Mouse (Mus musculus) left cerebral cortex, postnatal 14 days (tissue): ENCODE data around the gene Klf6. TPM values are rescaled to one million over a fixed set of nuclear protein-coding genes. Genes with fewer than 3 reads are reported as not detected.

Experiments used
- DNase-seq, 2 experiments: peaks; one replicate each; pipeline ENCODE4 v3.0.0; 2021 to 2022; ENCODE audit warnings: low spot score in 2 of 2, mixed read lengths in 1 of 2
- intact Hi-C: fragments of 180-260 bp; cut with DNase I; formaldehyde crosslinking; loops from one replicate; pipeline ENCODE4 v1.15.1; 2025
- microRNA-seq, 2 experiments: library from miRNA; unstranded; fragments of <30 nt; microRNA quantifications; one replicate each; pipeline ENCODE4 v1.2.0; 2022
- total RNA-seq, 2 experiments: library from RNA; stranded (reverse); gene quantifications; 2 replicates each; pipeline ENCODE4 v1.2.3; 2021

The Klf6 gene
- total RNA-seq, 2 experiments from 2014 or later, result 57.7 to 59.7 TPM

DNA sequence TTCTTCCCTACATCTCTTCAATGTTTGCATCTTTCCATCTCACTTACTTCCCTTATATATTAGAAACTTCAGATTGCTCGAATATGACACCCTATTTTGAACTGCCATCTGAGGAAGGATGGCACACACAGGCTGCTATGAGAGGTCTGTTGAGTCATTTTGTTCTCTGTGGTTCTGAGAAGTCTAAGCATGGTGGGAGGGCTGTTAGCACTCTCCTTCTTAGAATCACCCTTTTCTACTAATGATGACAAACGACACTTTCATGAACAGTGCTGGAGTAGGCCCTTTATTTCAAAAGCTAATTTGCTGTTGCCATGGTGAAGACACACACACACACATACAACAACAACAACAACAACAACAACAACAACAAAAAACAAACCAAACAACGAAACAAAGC, 28.8 kb downstream of the Klf6 start:
- no peak for DNase-seq
- intact Hi-C loops, result no loop called here

- intact Hi-C loops, result no loop called here
- no peak for DNase-seq
These were observed 31.6 kb downstream of the Klf6 start for GRCm38 (mm10) chr13:5892684-5893447.

GRCm38 (mm10) chr13:5894910-5895309, 33.6 kb downstream of the Klf6 start:
- no peak for DNase-seq
- intact Hi-C loops, result no loop called here

DNA sequence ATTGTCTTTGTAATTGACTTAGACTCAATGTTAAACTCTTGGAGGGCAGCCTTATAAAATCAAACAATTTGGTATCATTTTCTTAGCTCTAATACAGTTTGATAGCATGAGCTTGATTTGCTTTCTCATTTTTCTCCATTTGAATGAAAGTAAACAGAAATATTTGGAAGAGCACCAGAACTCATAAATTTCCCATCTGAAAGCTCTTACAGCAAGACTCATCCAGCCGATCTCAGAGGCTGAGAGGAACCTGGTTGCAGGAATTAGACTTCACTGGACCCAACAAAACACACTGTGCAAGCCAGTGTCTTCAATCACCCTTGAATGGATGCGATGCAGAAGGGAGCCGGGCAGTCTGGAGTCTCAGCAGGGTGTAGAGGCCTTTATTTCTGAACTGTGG, 34.6 kb downstream of the Klf6 start:
- no peak for DNase-seq
- intact Hi-C loops, result no loop called here

DNA sequence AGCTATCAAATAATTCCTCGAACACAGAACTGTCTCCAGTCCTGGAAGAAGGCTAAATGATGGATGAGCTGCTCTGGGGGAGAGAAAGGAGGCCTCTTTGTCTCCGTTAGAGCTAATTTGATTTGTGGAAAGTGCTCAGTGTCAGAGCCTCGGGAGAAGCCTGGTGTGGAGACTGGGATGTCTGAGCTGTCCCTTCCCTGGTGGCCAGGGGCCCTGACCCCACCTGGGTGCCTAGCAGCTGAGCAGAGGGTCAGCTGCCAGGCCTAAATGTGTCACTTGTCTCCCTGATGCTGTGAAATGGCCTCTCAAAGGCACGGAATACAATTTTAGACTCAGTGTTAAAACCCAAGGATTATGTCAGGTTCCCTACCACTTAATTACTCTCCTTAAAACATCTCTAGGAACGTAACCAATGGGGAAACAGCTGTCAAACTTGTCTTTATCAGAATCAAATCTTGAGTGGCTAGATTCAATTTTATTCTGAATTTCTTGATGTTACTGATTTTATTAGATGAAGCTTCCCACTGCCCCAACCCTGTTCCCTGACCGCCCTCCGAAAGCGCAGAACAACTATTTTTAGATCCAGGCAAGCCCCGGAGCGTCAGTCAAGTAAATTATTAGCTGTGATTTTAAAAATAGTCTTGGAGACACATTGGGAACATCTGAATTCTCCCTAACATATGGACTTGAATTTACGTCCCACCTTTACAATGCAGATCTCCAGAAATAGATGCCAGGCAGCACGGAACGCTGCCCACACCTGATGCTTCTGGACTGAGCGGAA, 36.1 kb downstream of the Klf6 start:
- intact Hi-C loops, result no loop called here
- no peak for DNase-seq

- intact Hi-C loops, result no loop called here
- no peak for DNase-seq
These were observed 37.7 kb downstream of the Klf6 start for GRCm38 (mm10) chr13:5899021-5899420.

- no peak for DNase-seq
- intact Hi-C loops, result no loop called here
These were observed 38.4 kb downstream of the Klf6 start for GRCm38 (mm10) chr13:5899641-5900040.

DNA sequence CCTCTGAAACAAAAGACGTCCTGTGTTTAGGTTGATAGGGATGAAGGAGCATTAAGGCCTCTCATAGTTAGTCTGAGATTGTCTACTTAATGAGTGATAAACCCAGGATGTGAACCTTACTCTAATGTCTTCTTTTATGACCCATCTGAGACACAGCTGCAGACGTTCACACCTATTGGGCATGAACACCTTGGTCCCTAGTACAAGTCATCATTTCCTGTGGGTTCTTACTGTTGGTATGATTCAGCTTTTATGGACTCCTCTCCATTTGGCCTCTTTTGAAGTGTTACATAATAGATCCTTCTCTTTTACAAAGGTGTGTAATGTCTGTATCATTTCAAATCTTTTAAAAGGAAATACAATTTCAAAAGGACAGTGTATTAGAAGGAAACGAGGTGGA, 51.9 kb downstream of the Klf6 start:
- DNase-seq, result no peak
- intact Hi-C loops, result no loop called here

GRCm38 (mm10) chr13:5917360-5917759, 56.1 kb downstream of the Klf6 start:
- DNase-seq, result no peak
- intact Hi-C loops, result no loop called here

- no peak for DNase-seq
- intact Hi-C loops, result no loop called here
These were observed 58.7 kb downstream of the Klf6 start for GRCm38 (mm10) chr13:5919966-5920365.

Small RNAs within 50 kb of the gene (microRNA-seq; reads per million reads assigned to microRNA genes)
- gene Gm26043, result 0 reads per million in 2 experiments
